Mouse (Mus musculus) heart, adult 8-10 months (tissue): ENCODE measurements at regions not wholly inside any gene's neighbourhood (a gene's known extent, or its start where the extent isn't known, plus 50 kb on each side); places are given as distances from the start of the nearest gene placed in this dataset.
A peak's percentile ranks its signal among the peaks of the same experiment; 100 is the strongest.

Source experiments
- DNase-seq: peaks from one replicate; pipeline ENCODE4 v3.0.0; 2022; ENCODE audit warnings: low spot score

- no peak for DNase-seq
Measured at GRCm38 (mm10) chr10:111826033-111826754, 146.3 kb upstream of the Krr1 start.

GRCm38 (mm10) chr10:111827246-111827645 is 145.2 kb upstream of the Krr1 start:
- no peak for DNase-seq

- no peak for DNase-seq
Measured at GRCm38 (mm10) chr10:111827930-111828329, 144.5 kb upstream of the Krr1 start.

GRCm38 (mm10) chr10:111828610-111829009 is 143.9 kb upstream of the Krr1 start:
- DNase-seq = no peak

GRCm38 (mm10) chr10:111829291-111829690 is 143.2 kb upstream of the Krr1 start:
- no peak for DNase-seq

GRCm38 (mm10) chr10:111831105-111831504 is 141.4 kb upstream of the Krr1 start:
- DNase-seq = no peak

GRCm38 (mm10) chr10:111833611-111834010 is 138.9 kb upstream of the Krr1 start:
- DNase-seq = no peak

GRCm38 (mm10) chr10:111834280-111834679 is 138.2 kb upstream of the Krr1 start:
- no peak for DNase-seq

GRCm38 (mm10) chr10:111834925-111835823 is 137.3 kb upstream of the Krr1 start:
- peak; percentile 27 for DNase-seq

- DNase-seq = no peak
Measured at GRCm38 (mm10) chr10:111836191-111836590, 136.3 kb upstream of the Krr1 start.

- no peak for DNase-seq
Measured at GRCm38 (mm10) chr10:111836802-111837201, 135.7 kb upstream of the Krr1 start.

- no peak for DNase-seq
Measured at GRCm38 (mm10) chr10:111842321-111842775, 130.1 kb upstream of the Krr1 start.

GRCm38 (mm10) chr10:111842896-111843295 is 129.6 kb upstream of the Krr1 start:
- no peak for DNase-seq

- no peak for DNase-seq
Measured at GRCm38 (mm10) chr10:111843301-111843700, 129.2 kb upstream of the Krr1 start.

- DNase-seq = no peak
Measured at GRCm38 (mm10) chr10:111844144-111844543, 128.3 kb upstream of the Krr1 start.

GRCm38 (mm10) chr10:111845946-111846345 is 126.5 kb upstream of the Krr1 start:
- DNase-seq = no peak

- no peak for DNase-seq
Measured at GRCm38 (mm10) chr10:111854254-111854653, 118.2 kb upstream of the Krr1 start.

- DNase-seq = no peak
Measured at GRCm38 (mm10) chr10:111855496-111855895, 117.0 kb upstream of the Krr1 start.

GRCm38 (mm10) chr10:111858403-111858802 is 114.1 kb upstream of the Krr1 start:
- DNase-seq = no peak

GRCm38 (mm10) chr10:111865286-111865830 is 107.1 kb upstream of the Krr1 start:
- no peak for DNase-seq

- no peak for DNase-seq
Measured at GRCm38 (mm10) chr10:111867102-111867501, 105.4 kb upstream of the Krr1 start.

GRCm38 (mm10) chr10:111867538-111867937 is 104.9 kb upstream of the Krr1 start:
- no peak for DNase-seq
